Mouse (Mus musculus): ENCODE results near the gene Usp15.

DNA sequence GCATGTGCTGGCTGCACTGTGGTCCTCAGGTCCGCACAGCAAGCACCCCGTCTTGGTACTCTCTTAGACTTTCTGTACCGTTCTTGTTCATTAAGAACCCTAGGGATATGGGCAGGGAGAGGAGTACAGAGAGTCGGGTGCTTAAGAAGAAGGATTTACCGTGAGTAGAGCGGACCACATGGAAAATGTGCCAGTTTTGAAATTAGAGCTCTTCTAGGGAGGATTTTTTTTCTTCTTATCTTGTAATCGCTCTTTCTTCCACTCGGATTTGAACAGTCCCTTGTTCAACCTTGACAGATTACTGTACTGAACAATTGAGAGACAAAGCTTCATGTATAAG, 3.5 kb upstream of the Usp15 start:
- TF ChIP-seq EP300 (IDR thresholded peaks at IDR 0.05; ENCODE audit: insufficient read depth, low read depth, low read length) (no peak), POLR2A (IDR thresholded peaks at IDR 0.05; ENCODE audit: insufficient read depth, low read length) (no peak)

Data from ES-Bruce4 (cell line).